Mouse (Mus musculus): ENCODE data around the gene Ahcy. TPM values are rescaled to one million over a fixed set of nuclear protein-coding genes. Genes with fewer than 3 reads are reported as not detected.
"Not testable (repeated sequence)": the region's sequence is repeated elsewhere in the genome, so short reads cannot be mapped to it uniquely, and the experiment has no call there.

Gene Ahcy
- total RNA-seq, 2 experiments from 2014 or later, result 109 to 155 TPM

DNA sequence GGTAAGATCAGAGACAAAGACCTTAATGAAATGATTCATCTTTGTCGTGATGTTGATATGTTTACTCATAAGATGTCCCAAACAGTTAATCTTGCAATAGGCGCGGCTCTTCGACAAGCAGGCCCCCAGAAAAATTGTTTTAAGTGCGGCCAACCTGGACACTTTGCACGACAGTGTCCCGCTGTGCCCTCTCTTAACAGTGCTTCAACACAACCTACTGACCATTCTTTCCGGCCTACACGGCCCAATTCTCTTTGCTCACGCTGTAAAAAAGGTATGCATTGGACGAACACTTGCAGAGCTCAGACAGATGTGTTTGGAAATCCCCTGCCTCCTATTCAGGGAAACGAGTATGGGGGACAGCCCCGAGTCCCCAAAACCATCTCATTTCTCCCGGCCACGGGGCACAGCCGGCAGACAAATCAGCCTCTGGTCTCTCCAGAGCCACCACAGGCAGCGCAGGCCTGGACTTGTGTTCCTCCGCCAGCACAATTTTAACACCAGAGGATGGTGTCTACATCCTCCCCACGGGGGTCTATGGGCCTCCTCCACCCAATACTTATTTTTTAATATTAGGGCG lies 54.0 kb downstream of the Ahcy start:
- ATAC-seq (replicated peaks; ENCODE audit: poor library complexity), result not testable (repeated sequence)

DNA sequence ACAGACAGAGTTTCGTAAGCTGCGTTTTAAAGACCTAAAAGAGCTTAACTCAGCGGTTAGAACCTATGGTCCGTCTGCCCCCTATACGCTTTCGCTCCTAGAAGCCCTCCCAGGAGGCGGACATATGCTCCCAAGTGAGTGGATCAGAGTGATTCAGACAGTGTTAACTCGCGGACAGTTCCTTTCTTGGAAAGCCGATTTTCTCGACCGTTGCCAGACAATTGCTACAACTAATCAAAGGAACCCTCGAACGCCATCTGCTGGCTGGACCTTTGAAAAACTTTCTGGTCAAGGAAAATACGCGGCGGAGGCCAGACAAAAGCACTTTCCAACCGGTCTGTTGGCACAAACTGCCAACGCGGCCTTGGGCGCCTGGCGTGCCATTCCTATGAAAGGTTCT lies 54.6 kb downstream of the Ahcy start:
- ATAC-seq (replicated peaks; ENCODE audit: poor library complexity), result peak; percentile 71

DNA sequence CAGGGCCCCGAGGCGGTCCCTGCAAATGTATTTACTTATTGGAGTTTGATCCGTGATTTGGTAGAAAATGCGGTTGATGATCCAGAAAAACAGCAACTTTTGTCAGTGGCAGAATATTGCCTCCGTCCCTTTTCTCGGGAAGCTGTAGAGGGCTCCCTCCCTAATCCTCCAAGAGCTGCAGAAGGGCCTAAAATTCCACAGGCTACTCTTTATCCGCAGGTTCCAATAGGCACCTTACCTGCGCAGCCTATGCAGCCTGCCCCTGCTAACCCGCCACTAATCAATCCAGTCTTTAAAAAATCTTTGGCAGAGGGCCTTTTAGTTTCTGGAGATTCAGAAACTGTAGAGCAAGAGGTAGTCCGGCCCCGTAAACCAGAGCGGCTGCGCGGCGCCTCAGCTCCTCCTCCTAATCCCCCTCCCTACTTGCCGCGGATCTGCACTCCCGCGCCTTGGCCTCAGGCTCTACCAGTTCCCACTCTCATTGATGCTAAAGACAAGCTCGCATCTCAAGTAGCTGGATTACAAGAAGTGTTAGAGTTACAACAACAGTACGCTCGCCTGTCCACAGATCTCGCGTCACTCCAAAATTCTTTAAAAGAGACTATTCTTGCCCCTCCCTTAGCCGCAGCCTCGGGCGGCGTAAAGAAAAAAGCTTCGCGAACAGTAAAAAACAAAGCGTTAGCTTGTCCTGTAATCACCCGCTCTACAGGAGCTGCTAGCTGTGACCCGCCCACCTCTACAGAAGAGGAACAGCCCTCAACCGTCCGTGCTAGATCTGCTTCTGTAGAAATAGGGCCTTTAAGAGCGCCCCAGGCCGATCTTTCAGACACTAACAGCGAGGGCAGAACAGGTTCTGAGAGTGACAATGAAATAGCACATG lies 55.3 kb downstream of the Ahcy start:
- peak; percentile 87 for ATAC-seq (replicated peaks; ENCODE audit: poor library complexity)

DNA sequence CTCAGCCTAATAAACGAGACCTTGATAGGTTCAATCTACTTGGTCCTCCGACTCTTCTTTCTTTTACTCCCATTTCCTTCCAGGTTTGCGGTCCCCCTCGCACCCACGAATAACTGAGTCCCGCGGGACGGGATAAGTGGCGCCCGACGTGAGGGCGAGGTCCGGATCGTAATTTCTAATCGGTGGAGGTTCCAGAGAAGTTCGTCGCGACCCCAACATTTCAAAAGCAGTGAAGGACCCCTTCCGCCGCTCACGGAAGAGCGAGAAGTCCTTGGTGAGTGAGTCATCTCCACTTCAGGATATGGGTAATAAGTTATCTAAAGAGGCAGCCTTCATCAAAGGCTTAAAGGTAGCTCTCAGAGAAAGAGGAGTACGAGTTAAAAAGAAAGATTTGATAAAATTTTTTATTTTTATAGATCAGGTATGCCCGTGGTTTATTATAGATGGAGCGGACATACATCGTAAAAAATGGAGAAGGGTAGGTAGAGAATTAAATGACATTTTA lies 56.0 kb downstream of the Ahcy start, which contains the start of gene Gm14226:
Gene Gm14226 (plus strand): TSS at position 16 of the 505 bp plus-strand sequence.
- ATAC-seq (replicated peaks; ENCODE audit: poor library complexity), result not testable (repeated sequence)

DNA sequence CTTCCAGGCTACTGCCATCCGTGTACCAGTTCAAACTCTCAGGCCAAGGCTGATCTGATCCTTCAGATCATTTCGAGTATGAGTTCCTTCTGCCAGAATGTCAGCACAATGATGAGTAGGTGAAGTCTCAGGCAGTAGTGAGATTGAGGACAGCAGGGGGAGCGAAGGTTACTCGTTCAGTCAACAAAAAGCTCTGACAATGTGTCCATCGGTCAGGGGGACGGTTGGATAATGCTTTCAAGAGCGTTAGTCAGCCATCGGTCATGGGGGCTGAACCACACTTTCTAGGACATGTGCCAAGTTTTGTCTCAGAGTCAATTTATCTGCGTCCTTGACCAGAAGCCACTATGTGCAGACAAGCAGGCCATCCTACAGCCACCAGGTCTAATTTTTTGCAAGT lies 57.5 kb downstream of the Ahcy start:
- not testable (repeated sequence) for ATAC-seq (replicated peaks; ENCODE audit: poor library complexity)

DNA sequence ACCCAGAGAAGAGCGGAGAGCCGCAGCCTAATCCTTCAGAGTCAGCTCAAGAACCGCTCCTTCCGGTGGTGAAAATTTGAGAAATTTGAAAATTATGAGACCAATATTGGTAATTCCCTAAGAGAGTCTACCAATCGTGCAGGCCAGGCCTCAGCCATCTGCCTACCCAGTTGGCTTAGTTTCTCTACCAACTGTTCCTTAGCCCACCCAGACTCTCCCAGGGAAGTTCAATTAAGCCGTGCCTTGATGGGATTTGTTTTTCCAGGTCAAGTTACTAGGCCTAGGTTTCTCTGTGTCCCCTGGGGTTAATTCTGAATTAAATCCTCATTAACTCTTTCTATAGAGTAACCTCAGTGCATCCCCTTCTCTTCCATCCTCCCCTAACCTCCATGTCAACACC lies 61.3 kb downstream of the Ahcy start:
- no peak for ATAC-seq (replicated peaks; ENCODE audit: poor library complexity)

DNA sequence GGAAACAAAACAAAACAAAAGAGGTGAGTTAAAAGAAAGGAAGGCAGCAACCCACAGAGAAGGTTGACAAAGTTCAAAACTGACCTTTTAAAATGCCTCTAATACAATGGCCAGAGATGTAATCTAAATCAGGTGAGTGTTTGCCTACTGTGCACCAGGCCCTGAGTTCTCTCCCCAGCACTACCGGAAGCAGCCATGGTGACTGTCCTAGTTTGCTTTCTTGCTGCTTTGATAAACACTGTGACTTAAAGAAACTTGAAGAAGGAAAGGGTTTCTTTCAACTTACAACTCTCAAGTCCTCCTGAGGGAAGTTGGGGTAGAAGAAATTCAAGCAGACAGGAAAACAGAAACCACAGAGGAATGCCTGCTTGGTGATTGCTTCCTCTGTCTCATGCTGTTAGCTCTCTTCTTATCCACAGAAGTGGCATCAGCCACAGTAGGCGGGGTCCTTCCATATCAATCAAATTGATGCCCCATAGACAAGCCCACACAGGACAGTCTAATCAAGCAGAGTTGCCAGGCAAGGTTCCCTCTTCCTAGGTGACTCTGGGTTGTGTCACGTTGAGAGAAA lies 63.1 kb downstream of the Ahcy start:
- peak; percentile 90 for ATAC-seq (replicated peaks; ENCODE audit: poor library complexity)

Other genes starting within 250 kb of the Ahcy start
- gene Eif2s2, start 181.6 kb downstream of the Ahcy start, total RNA-seq (2015), result 221 and 224 TPM in 2 replicates
- gene Eif2s2, start 181.6 kb downstream of the Ahcy start, total RNA-seq (2017), result 199 and 212 TPM in 2 replicates
- not detected in 2 replicates for gene Gm14226, start 56.2 kb downstream of the Ahcy start, total RNA-seq (2015)
- not detected in 2 replicates for gene Gm14226, start 56.2 kb downstream of the Ahcy start, total RNA-seq (2017)
- 50.8 and 52.9 TPM in 2 replicates for gene Itch, start 59.0 kb upstream of the Ahcy start, total RNA-seq (2015)
- 48.7 and 53.4 TPM in 2 replicates for gene Itch, start 59.0 kb upstream of the Ahcy start, total RNA-seq (2017)
- 378 and 407 TPM in 2 replicates for gene Dynlrb1, start 162.0 kb upstream of the Ahcy start, total RNA-seq (2015)
- gene Dynlrb1, start 162.0 kb upstream of the Ahcy start, total RNA-seq (2017), result 230 and 257 TPM in 2 replicates
- gene Map1lc3a, start 201.8 kb upstream of the Ahcy start, total RNA-seq (2015), result 3.4 and 4.0 TPM in 2 replicates
- gene Map1lc3a, start 201.8 kb upstream of the Ahcy start, total RNA-seq (2017), result 0.71 and 1.8 TPM in 2 replicates